Mouse (Mus musculus) neutrophil, adult 83 days (primary cell): ENCODE data around the gene Ptcd2. TPM values are rescaled to one million over a fixed set of nuclear protein-coding genes. Genes with fewer than 3 reads are reported as not detected.

Experiments used
- total RNA-seq, 2 experiments: library from RNA; stranded (reverse); gene quantifications; one replicate each; pipeline ENCODE4 v1.2.4; 2023

The Ptcd2 gene
- total RNA-seq = 10 to 100 TPM; 17.9 to 19.4 TPM

GRCm38 (mm10) chr13:99344599-99345575 is at the start of gene Ptcd2, which contains the start of gene Mrps27:
TSS of gene Ptcd2 (minus strand) at chr13:99344705.
TSS of gene Mrps27 (plus strand) at chr13:99344786.

Other genes with a start within 250 kb of the Ptcd2 start
- under 1 TPM in 1 of 2 experiments, not detected in 1; 0.22 TPM for gene Zfp366, start 159.9 kb downstream of the Ptcd2 start, total RNA-seq
- gene Mrps27, start 81 bp upstream of the Ptcd2 start, total RNA-seq = 1 to 10 TPM; 8.4 to 9.1 TPM
- gene Map1b, start 171.8 kb upstream of the Ptcd2 start, total RNA-seq = under 1 TPM; 0.09 to 0.35 TPM